Mouse (Mus musculus): ENCODE measurements around the gene Nmt2. TPM values are rescaled to one million over a fixed set of nuclear protein-coding genes. Genes with fewer than 3 reads are reported as not detected.

Nmt2 gene
- polyA plus RNA-seq, 1 experiment from 2014 or later: 35.0 TPM

DNA sequence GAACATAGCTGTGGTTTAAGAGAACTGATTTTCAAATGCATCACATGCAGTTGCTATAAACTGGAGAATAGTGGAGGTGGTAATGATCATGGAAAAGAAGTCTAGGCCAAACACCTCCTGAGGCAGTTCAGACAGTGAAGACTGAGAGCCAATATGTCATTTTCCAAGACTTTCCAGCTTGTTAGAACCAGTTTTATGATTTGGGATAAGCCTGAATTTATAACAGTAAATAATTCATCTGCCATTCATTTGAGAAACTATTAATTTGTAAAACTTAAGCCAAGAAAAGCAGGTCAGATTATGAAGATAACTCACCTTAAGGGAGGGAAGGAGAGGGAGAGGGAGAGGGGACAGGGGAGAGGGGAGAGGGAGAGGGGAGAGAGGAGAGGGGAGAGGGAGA, 69.1 kb downstream of the Nmt2 start:
- no peaks in the 10 kb centered on the region for H3K27me3 ChIP-seq (replicated peaks; ENCODE audit: insufficient read depth, low read length)
- no peaks in the 10 kb centered on the region for H3K4me1 ChIP-seq (ENCODE audit: insufficient read depth, low read depth, low read length)
- ATAC-seq (no peak), DNase-seq (ENCODE audit: low spot score) (no peak)
- no peak overlapping the region for H3K4me2 ChIP-seq (replicated peaks; ENCODE audit: low read depth, low read length)
- H3K27ac ChIP-seq (ENCODE audit: low read length): no peak overlapping the region
- no peaks in the 10 kb centered on the region for H3K36me3 ChIP-seq (ENCODE audit: insufficient read depth, low read length)
- no peak for TF ChIP-seq EP300 (IDR thresholded peaks at IDR 0.05)
- TF ChIP-seq CTCF (IDR thresholded peaks at IDR 0.05): no peak
- no peaks in the 10 kb centered on the region for H3K9me3 ChIP-seq (ENCODE audit: low read length)
- no peak overlapping the region for H3K9ac ChIP-seq (replicated peaks; ENCODE audit: low read depth)
- no peak overlapping the region for H3K4me3 ChIP-seq (ENCODE audit: low read depth, low read length)

DNA sequence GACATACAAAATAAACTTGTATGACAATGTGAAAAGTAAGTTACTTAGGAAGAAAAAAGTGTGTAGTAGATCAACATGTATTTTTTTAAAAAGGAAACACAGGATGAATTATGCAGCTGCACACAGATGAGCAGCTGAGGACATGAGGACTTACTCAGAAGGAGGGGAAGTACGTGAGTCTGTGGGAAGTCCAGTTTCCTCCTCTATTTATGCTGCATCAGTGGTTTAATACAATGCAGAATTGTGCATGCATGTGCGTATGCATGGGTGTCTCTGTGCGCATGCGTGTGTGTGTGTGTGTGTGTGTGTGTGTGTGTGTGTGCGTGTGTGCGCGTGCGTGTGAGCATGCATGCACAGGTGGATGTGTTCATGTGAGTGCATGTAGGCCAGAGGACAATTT, 71.8 kb downstream of the Nmt2 start:
- Histone ChIP-seq H3K4me2 (replicated peaks; ENCODE audit: low read depth, low read length) (no peak overlapping the region), H3K4me3 (ENCODE audit: low read depth, low read length) (no peak overlapping the region), H3K9ac (replicated peaks; ENCODE audit: low read depth) (no peak overlapping the region), H3K27me3 (replicated peaks; ENCODE audit: insufficient read depth, low read length) (no peaks in the 10 kb centered on the region), H3K27ac (ENCODE audit: low read length) (no peak overlapping the region), H3K4me1 (ENCODE audit: insufficient read depth, low read depth, low read length) (no peaks in the 10 kb centered on the region), H3K36me3 (ENCODE audit: insufficient read depth, low read length) (no peaks in the 10 kb centered on the region), H3K9me3 (ENCODE audit: low read length) (no peaks in the 10 kb centered on the region)
- ATAC-seq (no peak), DNase-seq (ENCODE audit: low spot score) (no peak)
- 83% methylated on average over 8 of the region's 8 CpGs for WGBS
- TF ChIP-seq EP300 (IDR thresholded peaks at IDR 0.05) (no peak), CTCF (IDR thresholded peaks at IDR 0.05) (no peak)

- H3K9ac ChIP-seq (replicated peaks; ENCODE audit: low read depth): no peak overlapping the region
- H3K9me3 ChIP-seq (ENCODE audit: low read length): no peaks in the 10 kb centered on the region
- 61% methylated on average over 3 of the region's 3 CpGs for WGBS
- H3K4me3 ChIP-seq (ENCODE audit: low read depth, low read length): no peak overlapping the region
- H3K36me3 ChIP-seq (ENCODE audit: insufficient read depth, low read length): no peaks in the 10 kb centered on the region
- H3K4me2 ChIP-seq (replicated peaks; ENCODE audit: low read depth, low read length): no peak overlapping the region
- no peaks in the 10 kb centered on the region for H3K4me1 ChIP-seq (ENCODE audit: insufficient read depth, low read depth, low read length)
- TF ChIP-seq EP300 (IDR thresholded peaks at IDR 0.05) (no peak), CTCF (IDR thresholded peaks at IDR 0.05) (no peak)
- ATAC-seq (no peak), DNase-seq (ENCODE audit: low spot score) (no peak)
- H3K27me3 ChIP-seq (replicated peaks; ENCODE audit: insufficient read depth, low read length): no peaks in the 10 kb centered on the region
- H3K27ac ChIP-seq (ENCODE audit: low read length): no peak overlapping the region
Observed at GRCm38 (mm10) chr2:3356311-3356710, 72.3 kb downstream of the Nmt2 start.

DNA sequence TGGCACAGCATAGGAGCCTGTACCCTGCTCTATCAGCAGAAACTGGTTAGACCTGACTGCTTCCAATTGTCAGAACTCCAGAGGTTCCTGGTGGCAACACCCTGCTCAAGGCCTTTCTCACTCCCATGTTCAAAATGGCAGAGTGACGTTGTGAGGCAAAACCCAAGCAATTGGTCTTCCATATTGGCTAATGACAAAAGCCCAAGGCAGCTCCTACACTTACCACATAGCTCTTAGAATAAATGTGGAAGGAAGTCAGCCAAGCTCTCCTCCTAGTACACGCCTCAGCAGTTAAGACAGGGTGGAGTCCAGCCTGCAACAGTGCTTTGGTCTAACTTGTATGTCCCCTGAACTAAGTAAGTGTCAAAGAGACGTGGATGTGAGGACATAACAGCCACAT, 73.9 kb downstream of the Nmt2 start:
- ATAC-seq: no peak
- Histone ChIP-seq H3K27ac (ENCODE audit: low read length) (no peak overlapping the region), H3K4me2 (replicated peaks; ENCODE audit: low read depth, low read length) (no peak overlapping the region), H3K4me1 (ENCODE audit: insufficient read depth, low read depth, low read length) (no peaks in the 10 kb centered on the region), H3K9me3 (ENCODE audit: low read length) (no peaks in the 10 kb centered on the region), H3K9ac (replicated peaks; ENCODE audit: low read depth) (no peak overlapping the region), H3K4me3 (ENCODE audit: low read depth, low read length) (no peak overlapping the region), H3K27me3 (replicated peaks; ENCODE audit: insufficient read depth, low read length) (no peaks in the 10 kb centered on the region), H3K36me3 (ENCODE audit: insufficient read depth, low read length) (no peaks in the 10 kb centered on the region)
- TF ChIP-seq CTCF (IDR thresholded peaks at IDR 0.05): no peak
- TF ChIP-seq EP300 (IDR thresholded peaks at IDR 0.05): no peak
- DNase-seq (ENCODE audit: low spot score): no peak
- 65% methylated on average over 3 of the region's 3 CpGs for WGBS

DNA sequence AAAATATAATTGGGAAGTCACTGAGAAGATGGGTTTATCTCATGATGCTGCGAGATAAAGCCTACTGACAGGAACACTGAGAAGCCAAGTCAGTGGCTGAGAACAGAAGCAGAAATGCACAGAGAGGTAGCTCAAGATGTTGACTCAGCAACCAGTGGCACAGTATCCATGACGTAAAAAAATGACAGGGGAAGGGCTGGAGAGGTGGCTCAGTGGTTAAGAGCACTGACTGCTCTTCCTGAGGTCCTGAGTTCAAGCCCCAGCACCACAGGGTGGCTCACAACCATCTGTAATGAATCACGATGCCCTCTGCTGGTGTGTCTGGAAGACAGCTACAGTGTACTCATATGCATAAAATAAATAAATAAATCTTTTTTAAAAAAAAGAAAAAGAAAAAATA, 77.1 kb downstream of the Nmt2 start:
- no peaks in the 10 kb centered on the region for H3K27me3 ChIP-seq (replicated peaks; ENCODE audit: insufficient read depth, low read length)
- no peak for DNase-seq (ENCODE audit: low spot score)
- 76% methylated on average over 3 of the region's 3 CpGs for WGBS
- H3K4me1 ChIP-seq (ENCODE audit: insufficient read depth, low read depth, low read length): no peaks in the 10 kb centered on the region
- no peak overlapping the region for H3K4me2 ChIP-seq (replicated peaks; ENCODE audit: low read depth, low read length)
- ATAC-seq: no peak
- H3K4me3 ChIP-seq (ENCODE audit: low read depth, low read length): no peak overlapping the region
- no peaks in the 10 kb centered on the region for H3K9me3 ChIP-seq (ENCODE audit: low read length)
- TF ChIP-seq CTCF (IDR thresholded peaks at IDR 0.05): no peak
- TF ChIP-seq EP300 (IDR thresholded peaks at IDR 0.05): no peak
- H3K36me3 ChIP-seq (ENCODE audit: insufficient read depth, low read length): no peaks in the 10 kb centered on the region
- H3K27ac ChIP-seq (ENCODE audit: low read length): no peak overlapping the region
- no peak overlapping the region for H3K9ac ChIP-seq (replicated peaks; ENCODE audit: low read depth)

GRCm38 (mm10) chr2:3365127-3365526, 81.1 kb downstream of the Nmt2 start:
- DNase-seq (ENCODE audit: low spot score) (no peak), ATAC-seq (no peak)
- no peaks in the 10 kb centered on the region for H3K27me3 ChIP-seq (replicated peaks; ENCODE audit: insufficient read depth, low read length)

More at GRCm38 (mm10) chr2:3365127-3365526, 81.1 kb downstream of the Nmt2 start:
- Histone ChIP-seq H3K4me3 (ENCODE audit: low read depth, low read length) (no peak overlapping the region), H3K36me3 (ENCODE audit: insufficient read depth, low read length) (no peaks in the 10 kb centered on the region), H3K9me3 (ENCODE audit: low read length) (no peaks in the 10 kb centered on the region), H3K4me1 (ENCODE audit: insufficient read depth, low read depth, low read length) (no peaks in the 10 kb centered on the region), H3K27ac (ENCODE audit: low read length) (no peak overlapping the region), H3K4me2 (replicated peaks; ENCODE audit: low read depth, low read length) (no peak overlapping the region), H3K9ac (replicated peaks; ENCODE audit: low read depth) (no peak overlapping the region)
- TF ChIP-seq CTCF (IDR thresholded peaks at IDR 0.05) (no peak), EP300 (IDR thresholded peaks at IDR 0.05) (no peak)
- WGBS: 66% methylated on average over 4 of the region's 4 CpGs

Other genes starting within 250 kb of the Nmt2 start
- gene Fam171a1, start 170.0 kb upstream of the Nmt2 start, polyA plus RNA-seq (2015; fragmentation: Nextera tagmentation; extraction: Ambion mirVana): 39.6 and 44.7 TPM in 2 replicates
- 8.9 and 10.0 TPM in 2 replicates for gene Rpp38, start 48.4 kb downstream of the Nmt2 start, polyA plus RNA-seq (2015; fragmentation: Nextera tagmentation; extraction: Ambion mirVana)
- gene Acbd7, start 52.0 kb downstream of the Nmt2 start, polyA plus RNA-seq (2015; fragmentation: Nextera tagmentation; extraction: Ambion mirVana): 2.5 and 3.3 TPM in 2 replicates
- 1.3 TPM in 1 of 2 replicates, not detected in the other for gene Olah, start 113.0 kb downstream of the Nmt2 start, polyA plus RNA-seq (2015; fragmentation: Nextera tagmentation; extraction: Ambion mirVana)
- gene Meig1, start 138.4 kb downstream of the Nmt2 start, polyA plus RNA-seq (2015; fragmentation: Nextera tagmentation; extraction: Ambion mirVana): 27.0 and 34.6 TPM in 2 replicates
- 3.0 and 4.0 TPM in 2 replicates for gene Dclre1c, start 139.9 kb downstream of the Nmt2 start, polyA plus RNA-seq (2015; fragmentation: Nextera tagmentation; extraction: Ambion mirVana)
- gene Suv39h2, start 190.8 kb downstream of the Nmt2 start, polyA plus RNA-seq (2015; fragmentation: Nextera tagmentation; extraction: Ambion mirVana): 1.3 and 1.6 TPM in 2 replicates
- 0.94 and 1.0 TPM in 2 replicates for gene Gm45902, start 228.6 kb downstream of the Nmt2 start, polyA plus RNA-seq (2015; fragmentation: Nextera tagmentation; extraction: Ambion mirVana)
- gene Hspa14, start 228.6 kb downstream of the Nmt2 start, polyA plus RNA-seq (2015; fragmentation: Nextera tagmentation; extraction: Ambion mirVana): 46.8 and 46.9 TPM in 2 replicates
- gene Cdnf, start 228.8 kb downstream of the Nmt2 start, polyA plus RNA-seq (2015; fragmentation: Nextera tagmentation; extraction: Ambion mirVana): 0.42 and 0.49 TPM in 2 replicates